Mouse (Mus musculus): ENCODE results near the gene Gm4969.
"Not testable (repeated sequence)": the region's sequence is repeated elsewhere in the genome, so short reads cannot be mapped to it uniquely, and the experiment has no call there.

The Gm4969 gene

GRCm38 (mm10) chr7:19073504-19073903 is 44.7 kb downstream of the Gm4969 start:
- no peak for DNase-seq (ENCODE audit: low spot score in 2 of 2)

GRCm38 (mm10) chr7:19071024-19071423 is 47.1 kb downstream of the Gm4969 start:
- DNase-seq (ENCODE audit: low spot score in 2 of 2) = not testable (repeated sequence)

GRCm38 (mm10) chr7:19069500-19069899 is 48.7 kb downstream of the Gm4969 start:
- no peak for DNase-seq (ENCODE audit: low spot score in 2 of 2)

GRCm38 (mm10) chr7:19068707-19069106 is 49.5 kb downstream of the Gm4969 start:
- no peak for DNase-seq (ENCODE audit: low spot score in 2 of 2)

- DNase-seq (ENCODE audit: low spot score in 2 of 2) = no peak
Observed at GRCm38 (mm10) chr7:19067935-19068334, 50.2 kb downstream of the Gm4969 start.

- peak in 1 of 2 experiments; percentile 55 for DNase-seq (ENCODE audit: low spot score in 2 of 2)
Observed at GRCm38 (mm10) chr7:19067063-19067462, 51.1 kb downstream of the Gm4969 start.

- no peak for DNase-seq (ENCODE audit: low spot score in 2 of 2)
Observed at GRCm38 (mm10) chr7:19065896-19066295, 52.3 kb downstream of the Gm4969 start.

- peak in 1 of 2 experiments; percentile 52 for DNase-seq (ENCODE audit: low spot score in 2 of 2)
Observed at GRCm38 (mm10) chr7:19057405-19057804, 60.8 kb downstream of the Gm4969 start.

- DNase-seq (ENCODE audit: low spot score in 2 of 2) = no peak
Observed at GRCm38 (mm10) chr7:19055108-19055507, 63.1 kb downstream of the Gm4969 start.

- no peak for DNase-seq (ENCODE audit: low spot score in 2 of 2)
Observed at GRCm38 (mm10) chr7:19054777-19055076, 63.4 kb downstream of the Gm4969 start.

- no peak for DNase-seq (ENCODE audit: low spot score in 2 of 2)
Observed at GRCm38 (mm10) chr7:19054047-19054776, 64.0 kb downstream of the Gm4969 start, which contains the start of gene Rsph6a. Gene Rsph6a, plus strand, starts transcription at chr7:19054690.

GRCm38 (mm10) chr7:19053136-19053532 is 65.0 kb downstream of the Gm4969 start:
- no peak for DNase-seq (ENCODE audit: low spot score in 2 of 2)

- DNase-seq (ENCODE audit: low spot score in 2 of 2) = no peak
Observed at GRCm38 (mm10) chr7:19052345-19053135, 65.6 kb downstream of the Gm4969 start.

GRCm38 (mm10) chr7:19051161-19051560 is 67.0 kb downstream of the Gm4969 start:
- no peak for DNase-seq (ENCODE audit: low spot score in 2 of 2)

GRCm38 (mm10) chr7:19050172-19050571 is 68.0 kb downstream of the Gm4969 start:
- DNase-seq (ENCODE audit: low spot score in 2 of 2) = no peak

- DNase-seq (ENCODE audit: low spot score in 2 of 2) = no peak
Observed at GRCm38 (mm10) chr7:19049252-19049651, 68.9 kb downstream of the Gm4969 start.
